Mouse (Mus musculus) v-Abl transformed pro-B cells (cell line): Measurements from ENCODE around the gene Igsf11.

Source experiments
- in situ Hi-C, 2 experiments: fragments of 400-800 bp; cut with MboI; formaldehyde crosslinking; loops; one replicate each; pipeline ENCODE4 v1.15.1; 2025; ENCODE audit not compliant: unreplicated experiment in 2 of 2

Gene Igsf11

GRCm38 (mm10) chr16:39058869-39059268, 166.4 kb downstream of the Igsf11 start:
- in situ Hi-C loops = loop anchor here (10.0 to 25.0 kb wide), 5 partner anchors 154 to 722 kb away; partner anchors contain the start of genes Cox17 (in 2 of the 2), Gm21987 (in 2 of the 2) and Maats1 (in 2 of the 2)

- in situ Hi-C loops = loop anchor here in 1 of 2 experiments (25.0 kb wide), 1 partner anchor 725 kb away; the partner anchor contains the start of genes Cox17, Gm21987 and Maats1
Measured at GRCm38 (mm10) chr16:39062596-39062995, 170.1 kb downstream of the Igsf11 start.

GRCm38 (mm10) chr16:39065576-39065975, 173.1 kb downstream of the Igsf11 start:
- in situ Hi-C loops = loop anchor here in 1 of 2 experiments (25.0 kb wide), 1 partner anchor 728 kb away; the partner anchor contains the start of genes Cox17, Gm21987 and Maats1

- in situ Hi-C loops = loop anchor here in 1 of 2 experiments (25.0 kb wide), 1 partner anchor 734 kb away; the partner anchor contains the start of genes Cox17, Gm21987 and Maats1
Measured at GRCm38 (mm10) chr16:39071431-39071830, 179.0 kb downstream of the Igsf11 start.
